Mouse (Mus musculus): ENCODE data around the gene Gpt2. TPM values are rescaled to one million over a fixed set of nuclear protein-coding genes. Genes with fewer than 3 reads are reported as not detected.

The Gpt2 gene
- polyA plus RNA-seq (2014; fragmentation: Nextera tagmentation; extraction: Ambion mirVana), result 27.2 and 27.7 TPM in 2 replicates

GRCm38 (mm10) chr8:85492125-85492875, at the start of gene Gpt2:
Gpt2 (plus strand) TSS chr8:85492576.
- under 1% methylated on average over 41 of the region's 41 CpGs for WGBS
- Histone ChIP-seq H3K36me3 (ENCODE audit: control insufficient read depth, insufficient read depth, low read length) (no peaks in the 10 kb centered on the region), H3K4me3 (ENCODE audit: low read depth, low read length) (peak within 1 kb of the TSS; percentile 86), H3K27me3 (ENCODE audit: control insufficient read depth, insufficient read depth, low read length) (no peaks in the 10 kb centered on the region), H3K9me3 (ENCODE audit: control insufficient read depth, low read depth, low read length) (no peaks in the 10 kb centered on the region), H3K4me1 (ENCODE audit: control insufficient read depth, insufficient read depth, low read length) (peaks cover 10% of the 10 kb centered on the region; the same call in 1 of the 2 replicates), H3K9ac (replicated peaks; ENCODE audit: low read depth, low read length) (peak within 1 kb of the TSS; percentile 71), H3K4me2 (replicated peaks; ENCODE audit: low read depth, low read length) (peak within 1 kb of the TSS; percentile 93), H3K27ac (ENCODE audit: low read length) (peak within 1 kb of the TSS; percentile 44; the same call in 1 of the 2 replicates)
- peak; percentile 97 for ATAC-seq (ENCODE audit: insufficient number of reproducible peaks, insufficient read depth, low FRiP score, low read depth)

- H3K4me3 ChIP-seq (ENCODE audit: low read depth, low read length), result no peak overlapping the region
- no peak for ATAC-seq (ENCODE audit: insufficient number of reproducible peaks, insufficient read depth, low FRiP score, low read depth)
- no peaks in the 10 kb centered on the region for H3K4me1 ChIP-seq (ENCODE audit: control insufficient read depth, insufficient read depth, low read length)
- H3K27me3 ChIP-seq (ENCODE audit: control insufficient read depth, insufficient read depth, low read length), result no peaks in the 10 kb centered on the region
- H3K9me3 ChIP-seq (ENCODE audit: control insufficient read depth, low read depth, low read length), result no peaks in the 10 kb centered on the region
- H3K27ac ChIP-seq (ENCODE audit: low read length), result no peak overlapping the region
- H3K36me3 ChIP-seq (ENCODE audit: control insufficient read depth, insufficient read depth, low read length), result no peaks in the 10 kb centered on the region
- no peak overlapping the region for H3K9ac ChIP-seq (replicated peaks; ENCODE audit: low read depth, low read length)
- no peak overlapping the region for H3K4me2 ChIP-seq (replicated peaks; ENCODE audit: low read depth, low read length)
Measured at GRCm38 (mm10) chr8:85444092-85444491, 48.3 kb upstream of the Gpt2 start.

- no peak overlapping the region for H3K4me2 ChIP-seq (replicated peaks; ENCODE audit: low read depth, low read length)
- 78% methylated on average over 15 of the region's 15 CpGs for WGBS
Measured at GRCm38 (mm10) chr8:85445936-85446685, 46.3 kb upstream of the Gpt2 start.

GRCm38 (mm10) chr8:85450335-85450734, 42.0 kb upstream of the Gpt2 start:
- no peak for ATAC-seq (ENCODE audit: insufficient number of reproducible peaks, insufficient read depth, low FRiP score, low read depth)
- Histone ChIP-seq H3K4me3 (ENCODE audit: low read depth, low read length) (no peak overlapping the region), H3K27ac (ENCODE audit: low read length) (no peak overlapping the region), H3K9me3 (ENCODE audit: control insufficient read depth, low read depth, low read length) (no peaks in the 10 kb centered on the region), H3K4me2 (replicated peaks; ENCODE audit: low read depth, low read length) (no peak overlapping the region), H3K9ac (replicated peaks; ENCODE audit: low read depth, low read length) (no peak overlapping the region), H3K27me3 (ENCODE audit: control insufficient read depth, insufficient read depth, low read length) (no peaks in the 10 kb centered on the region), H3K4me1 (ENCODE audit: control insufficient read depth, insufficient read depth, low read length) (peaks cover 8% of the 10 kb centered on the region; the same call in 1 of the 2 replicates), H3K36me3 (ENCODE audit: control insufficient read depth, insufficient read depth, low read length) (no peaks in the 10 kb centered on the region)
- 64% methylated on average over 3 of the region's 3 CpGs for WGBS

More at GRCm38 (mm10) chr8:85445936-85446685, 46.3 kb upstream of the Gpt2 start:
- Histone ChIP-seq H3K4me1 (ENCODE audit: control insufficient read depth, insufficient read depth, low read length) (no peaks in the 10 kb centered on the region), H3K36me3 (ENCODE audit: control insufficient read depth, insufficient read depth, low read length) (no peaks in the 10 kb centered on the region), H3K9me3 (ENCODE audit: control insufficient read depth, low read depth, low read length) (no peaks in the 10 kb centered on the region), H3K27ac (ENCODE audit: low read length) (no peak overlapping the region), H3K9ac (replicated peaks; ENCODE audit: low read depth, low read length) (no peak overlapping the region), H3K27me3 (ENCODE audit: control insufficient read depth, insufficient read depth, low read length) (no peaks in the 10 kb centered on the region), H3K4me3 (ENCODE audit: low read depth, low read length) (no peak overlapping the region)
- ATAC-seq (ENCODE audit: insufficient number of reproducible peaks, insufficient read depth, low FRiP score, low read depth), result no peak

- H3K4me3 ChIP-seq (ENCODE audit: low read depth, low read length), result no peak overlapping the region
- H3K4me2 ChIP-seq (replicated peaks; ENCODE audit: low read depth, low read length), result peak overlapping the region; percentile 32
- peaks cover 8% of the 10 kb centered on the region; the same call in 1 of the 2 replicates for H3K4me1 ChIP-seq (ENCODE audit: control insufficient read depth, insufficient read depth, low read length)
- no peaks in the 10 kb centered on the region for H3K27me3 ChIP-seq (ENCODE audit: control insufficient read depth, insufficient read depth, low read length)
- WGBS, result 20% methylated on average over 14 of the region's 14 CpGs
- no peak overlapping the region for H3K27ac ChIP-seq (ENCODE audit: low read length)
- H3K9me3 ChIP-seq (ENCODE audit: control insufficient read depth, low read depth, low read length), result no peaks in the 10 kb centered on the region
- H3K36me3 ChIP-seq (ENCODE audit: control insufficient read depth, insufficient read depth, low read length), result no peaks in the 10 kb centered on the region
- ATAC-seq (ENCODE audit: insufficient number of reproducible peaks, insufficient read depth, low FRiP score, low read depth), result no peak
- H3K9ac ChIP-seq (replicated peaks; ENCODE audit: low read depth, low read length), result no peak overlapping the region
Measured at GRCm38 (mm10) chr8:85452328-85452727, 40.0 kb upstream of the Gpt2 start.

- Histone ChIP-seq H3K9me3 (ENCODE audit: control insufficient read depth, low read depth, low read length) (no peaks in the 10 kb centered on the region), H3K9ac (replicated peaks; ENCODE audit: low read depth, low read length) (no peak overlapping the region), H3K4me3 (ENCODE audit: low read depth, low read length) (no peak overlapping the region), H3K4me2 (replicated peaks; ENCODE audit: low read depth, low read length) (no peak overlapping the region), H3K36me3 (ENCODE audit: control insufficient read depth, insufficient read depth, low read length) (no peaks in the 10 kb centered on the region), H3K27me3 (ENCODE audit: control insufficient read depth, insufficient read depth, low read length) (no peaks in the 10 kb centered on the region), H3K4me1 (ENCODE audit: control insufficient read depth, insufficient read depth, low read length) (peaks cover 8% of the 10 kb centered on the region; the same call in 1 of the 2 replicates), H3K27ac (ENCODE audit: low read length) (no peak overlapping the region)
- no peak for ATAC-seq (ENCODE audit: insufficient number of reproducible peaks, insufficient read depth, low FRiP score, low read depth)
- WGBS, result 96% methylated on average over 2 of the region's 2 CpGs
Measured at GRCm38 (mm10) chr8:85453256-85453655, 39.1 kb upstream of the Gpt2 start.

GRCm38 (mm10) chr8:85454750-85455149, 37.6 kb upstream of the Gpt2 start:
- Histone ChIP-seq H3K4me2 (replicated peaks; ENCODE audit: low read depth, low read length) (no peak overlapping the region), H3K36me3 (ENCODE audit: control insufficient read depth, insufficient read depth, low read length) (no peaks in the 10 kb centered on the region), H3K27me3 (ENCODE audit: control insufficient read depth, insufficient read depth, low read length) (no peaks in the 10 kb centered on the region), H3K27ac (ENCODE audit: low read length) (no peak overlapping the region), H3K9me3 (ENCODE audit: control insufficient read depth, low read depth, low read length) (no peaks in the 10 kb centered on the region), H3K4me3 (ENCODE audit: low read depth, low read length) (no peak overlapping the region), H3K4me1 (ENCODE audit: control insufficient read depth, insufficient read depth, low read length) (peaks cover 8% of the 10 kb centered on the region; the same call in 1 of the 2 replicates), H3K9ac (replicated peaks; ENCODE audit: low read depth, low read length) (no peak overlapping the region)
- 47% methylated on average over 8 of the region's 8 CpGs for WGBS
- ATAC-seq (ENCODE audit: insufficient number of reproducible peaks, insufficient read depth, low FRiP score, low read depth), result no peak

GRCm38 (mm10) chr8:85456536-85456935, 35.8 kb upstream of the Gpt2 start:
- ATAC-seq (ENCODE audit: insufficient number of reproducible peaks, insufficient read depth, low FRiP score, low read depth), result peak; percentile 50; the same call in 1 of the 2 replicates
- H3K9me3 ChIP-seq (ENCODE audit: control insufficient read depth, low read depth, low read length), result no peaks in the 10 kb centered on the region

More at GRCm38 (mm10) chr8:85456536-85456935, 35.8 kb upstream of the Gpt2 start:
- Histone ChIP-seq H3K27ac (ENCODE audit: low read length) (no peak overlapping the region), H3K36me3 (ENCODE audit: control insufficient read depth, insufficient read depth, low read length) (no peaks in the 10 kb centered on the region), H3K4me2 (replicated peaks; ENCODE audit: low read depth, low read length) (no peak overlapping the region), H3K4me3 (ENCODE audit: low read depth, low read length) (no peak overlapping the region), H3K9ac (replicated peaks; ENCODE audit: low read depth, low read length) (no peak overlapping the region), H3K4me1 (ENCODE audit: control insufficient read depth, insufficient read depth, low read length) (peaks cover 8% of the 10 kb centered on the region; the same call in 1 of the 2 replicates), H3K27me3 (ENCODE audit: control insufficient read depth, insufficient read depth, low read length) (no peaks in the 10 kb centered on the region)
- WGBS, result 9% methylated on average over 14 of the region's 14 CpGs
